Mouse (Mus musculus) brown adipose tissue, adult 24 weeks (tissue): ENCODE data around the gene Rabgef1. TPM values are rescaled to one million over a fixed set of nuclear protein-coding genes. Genes with fewer than 3 reads are reported as not detected.
A peak's percentile ranks its signal among the peaks of the same experiment; 100 is the strongest.

ENCODE experiments used
- H3K27ac ChIP-seq: fragments of 200-500 bp; replicated peaks from 2 replicates; pipeline ENCODE4 v1.5.1; 2012; ENCODE audit warnings: low read depth, mild to moderate bottlenecking, low read length
- H3K4me1 ChIP-seq: fragments of 200-500 bp; 2 replicates; pipeline ENCODE4 v1.6.1; 2012; ENCODE audit warnings: low read length, mixed read lengths; ENCODE audit not compliant: control insufficient read depth, insufficient read depth, insufficient read length
- H3K4me3 ChIP-seq: fragments of 200-500 bp; 2 replicates; pipeline ENCODE4 v1.5.1; 2012; ENCODE audit warnings: low read depth, mild to moderate bottlenecking, low read length, moderate library complexity; ENCODE audit not compliant: insufficient read depth
- polyA plus RNA-seq: library from polyadenylated mRNA; stranded (reverse); fragments of >200 nt; gene quantifications from 2 replicates; pipeline ENCODE4 v1.2.4, GENCODE M21; 2012; ENCODE audit not compliant: missing spikeins, insufficient read depth, insufficient read length

The Rabgef1 gene
- polyA plus RNA-seq, 1 experiment = 19.1 TPM

DNA sequence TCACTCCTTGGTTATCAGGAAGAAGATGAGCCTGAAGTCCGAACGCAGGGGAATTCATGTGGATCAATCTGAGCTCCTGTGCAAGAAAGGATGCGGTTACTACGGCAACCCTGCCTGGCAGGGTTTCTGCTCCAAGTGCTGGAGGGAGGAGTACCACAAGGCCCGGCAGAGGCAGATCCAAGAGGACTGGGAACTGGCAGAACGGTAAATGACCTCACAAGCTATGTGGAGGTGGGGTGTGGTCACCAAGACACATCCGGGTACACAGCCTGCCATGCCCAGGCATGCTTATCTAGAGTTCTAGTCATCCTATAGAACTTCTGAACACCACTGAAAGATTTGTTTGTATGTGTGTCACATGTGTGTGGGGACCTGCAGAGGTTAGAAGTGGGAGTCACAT, 15.8 kb downstream of the Rabgef1 start:
- H3K4me1 ChIP-seq = peaks cover 5% of the 10 kb centered on the region; the same call in 1 of the 2 replicates
- H3K27ac ChIP-seq = no peak overlapping the region
- H3K4me3 ChIP-seq = no peak overlapping the region

DNA sequence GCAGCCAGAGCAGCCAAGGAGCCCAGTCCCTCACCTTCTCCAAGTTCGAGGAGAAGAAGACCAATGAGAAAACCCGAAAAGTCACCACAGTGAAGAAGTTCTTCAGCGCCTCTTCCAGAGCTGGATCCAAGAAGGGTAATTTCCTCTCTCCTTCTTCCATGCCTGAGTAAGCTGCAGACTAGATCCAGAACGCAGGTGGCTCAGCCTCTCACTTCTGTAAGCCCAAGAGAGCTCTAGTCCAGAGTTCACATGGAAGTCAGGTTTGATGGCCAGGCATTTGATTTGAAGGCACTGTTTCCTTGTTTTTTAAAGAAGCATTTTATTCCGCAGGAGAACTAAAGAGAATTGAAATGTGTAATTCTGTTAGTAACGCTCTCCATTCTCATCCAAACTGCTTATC, 19.3 kb downstream of the Rabgef1 start:
- Histone ChIP-seq H3K27ac (no peak overlapping the region), H3K4me1 (no peaks in the 10 kb centered on the region), H3K4me3 (no peak overlapping the region)

DNA sequence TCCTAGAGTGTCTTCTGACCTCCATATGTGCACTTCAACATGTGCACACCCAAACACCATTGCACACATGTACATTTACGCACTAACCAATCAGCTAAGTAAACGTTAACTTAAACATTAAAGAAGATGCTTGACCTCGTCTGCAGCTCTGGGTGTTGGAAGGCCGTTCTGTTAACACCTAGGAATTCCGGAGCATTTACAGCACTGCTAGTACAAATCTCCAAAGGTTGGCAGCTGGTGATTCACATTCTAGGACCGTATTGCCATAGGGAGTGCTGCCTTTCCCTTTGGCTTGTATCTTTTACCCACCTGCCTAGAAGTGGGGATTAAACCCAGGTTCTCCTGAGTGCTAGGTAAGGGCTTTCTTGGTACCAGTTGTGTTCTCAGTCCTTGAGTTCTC, 20.3 kb downstream of the Rabgef1 start:
- Histone ChIP-seq H3K4me3 (no peak overlapping the region), H3K4me1 (no peaks in the 10 kb centered on the region), H3K27ac (no peak overlapping the region)

DNA sequence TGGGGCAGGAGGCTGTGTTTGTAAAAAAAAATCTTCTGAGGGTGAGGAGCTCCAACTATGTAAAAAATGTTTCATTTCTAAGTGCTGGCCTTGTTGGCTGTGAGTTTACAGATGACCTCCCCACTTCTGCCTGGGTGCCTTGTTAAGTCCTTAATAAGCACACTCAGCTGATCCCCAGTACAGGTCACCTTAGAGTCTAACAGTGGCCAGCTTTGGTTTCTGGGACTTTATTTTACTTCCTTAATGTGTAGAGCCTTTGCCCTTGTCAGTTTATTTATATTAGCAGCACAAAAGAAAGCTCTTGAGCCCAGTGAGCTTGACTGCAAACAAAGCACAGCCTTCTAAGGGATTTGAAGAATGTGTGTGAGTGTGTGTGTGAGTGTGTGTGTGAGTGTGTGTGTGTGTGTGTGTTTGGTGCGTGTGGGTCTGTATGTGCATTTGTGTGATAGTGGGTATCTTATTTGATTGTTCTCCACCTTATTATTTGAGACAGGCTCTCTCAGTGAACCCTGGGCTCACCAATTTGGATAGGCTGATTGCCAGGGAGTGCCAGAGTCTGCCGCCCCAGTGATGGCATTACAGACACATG, 20.9 kb downstream of the Rabgef1 start:
- H3K4me3 ChIP-seq = no peak overlapping the region
- no peak overlapping the region for H3K27ac ChIP-seq

DNA sequence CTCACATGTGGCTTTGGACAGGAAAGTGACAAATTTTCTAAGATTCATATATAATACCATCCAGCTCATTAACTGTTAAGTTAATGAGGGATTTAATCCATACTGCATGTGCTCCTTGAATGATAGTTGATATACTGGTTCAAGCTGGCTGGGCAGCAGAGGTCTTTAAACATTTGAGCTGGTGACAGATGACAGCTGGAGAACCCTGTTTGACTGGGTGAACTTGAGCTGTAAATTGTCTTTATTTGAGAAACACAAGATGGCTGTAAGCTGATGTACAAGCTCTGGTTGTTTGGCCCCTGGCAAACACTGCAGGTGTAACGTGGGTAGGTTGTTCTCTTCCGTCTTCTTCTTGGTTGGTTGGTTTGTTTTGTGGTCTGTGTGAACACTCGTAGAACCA, 22.2 kb downstream of the Rabgef1 start:
- no peaks in the 10 kb centered on the region for H3K4me1 ChIP-seq
- H3K27ac ChIP-seq = no peak overlapping the region
- H3K4me3 ChIP-seq = no peak overlapping the region

More for the DNA sequence above, 20.9 kb downstream of the Rabgef1 start:
- H3K4me1 ChIP-seq = no peaks in the 10 kb centered on the region

DNA sequence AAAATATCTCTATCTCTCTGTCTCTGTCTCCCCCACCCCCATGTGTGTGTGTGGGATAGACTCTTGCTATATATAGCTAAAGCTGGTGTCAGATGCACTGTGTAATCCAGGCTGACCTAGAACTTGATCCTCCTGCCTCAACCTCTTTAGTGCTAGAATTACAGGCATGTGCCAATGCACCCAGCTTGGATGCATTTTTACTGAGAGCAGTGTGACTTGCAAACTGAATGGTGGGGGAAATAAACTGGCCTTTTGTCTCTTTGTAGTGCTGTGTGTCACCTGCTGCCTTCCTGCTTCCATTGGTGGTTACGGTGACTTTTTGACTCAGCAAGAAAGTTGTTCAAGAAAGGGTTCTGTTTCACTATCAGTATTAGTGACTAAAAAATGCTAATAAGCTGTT, 24.7 kb downstream of the Rabgef1 start:
- no peaks in the 10 kb centered on the region for H3K4me1 ChIP-seq

DNA sequence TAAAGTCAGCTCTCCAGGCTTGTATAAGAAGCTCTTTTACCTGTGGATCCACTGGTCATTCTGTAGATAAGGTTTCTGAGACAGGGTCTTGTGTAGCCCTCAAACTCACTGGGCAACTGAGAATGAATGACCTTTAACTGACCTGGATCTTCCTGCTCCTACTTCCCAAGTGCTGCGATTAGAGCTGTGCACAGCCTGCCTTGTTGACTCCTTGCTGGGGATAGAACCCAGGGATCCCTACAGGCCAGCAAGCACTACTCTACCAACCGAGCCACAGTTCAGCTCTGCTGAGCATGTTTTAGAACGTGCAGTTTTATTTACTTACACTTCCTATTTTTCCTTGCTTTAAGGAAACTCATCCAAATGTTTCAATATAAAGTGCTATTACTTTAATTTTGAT, 25.9 kb downstream of the Rabgef1 start:
- no peak overlapping the region for H3K27ac ChIP-seq
- no peak overlapping the region for H3K4me3 ChIP-seq
- no peaks in the 10 kb centered on the region for H3K4me1 ChIP-seq

More for the DNA sequence above, 24.7 kb downstream of the Rabgef1 start:
- Histone ChIP-seq H3K4me3 (no peak overlapping the region), H3K27ac (no peak overlapping the region)

DNA sequence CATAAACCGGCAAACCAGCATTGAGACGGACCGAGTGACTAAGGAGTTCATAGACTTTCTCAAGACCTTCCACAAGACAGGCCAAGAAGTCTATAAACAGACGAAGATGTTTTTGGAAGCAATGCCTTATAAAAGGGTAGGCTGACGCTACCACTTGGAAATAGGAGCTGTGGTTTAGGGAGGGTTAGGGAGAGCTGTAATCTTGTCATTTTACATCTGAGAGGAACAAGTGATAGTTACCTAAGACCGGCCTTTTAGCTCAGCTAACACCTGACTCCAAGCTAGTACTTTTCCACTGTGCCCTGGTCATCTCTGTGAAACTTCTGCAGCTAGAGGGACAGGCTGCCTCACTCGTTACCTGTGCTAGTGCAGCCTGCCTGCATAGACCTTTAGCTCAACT, 26.4 kb downstream of the Rabgef1 start:
- Histone ChIP-seq H3K4me1 (no peaks in the 10 kb centered on the region), H3K27ac (no peak overlapping the region), H3K4me3 (no peak overlapping the region)

DNA sequence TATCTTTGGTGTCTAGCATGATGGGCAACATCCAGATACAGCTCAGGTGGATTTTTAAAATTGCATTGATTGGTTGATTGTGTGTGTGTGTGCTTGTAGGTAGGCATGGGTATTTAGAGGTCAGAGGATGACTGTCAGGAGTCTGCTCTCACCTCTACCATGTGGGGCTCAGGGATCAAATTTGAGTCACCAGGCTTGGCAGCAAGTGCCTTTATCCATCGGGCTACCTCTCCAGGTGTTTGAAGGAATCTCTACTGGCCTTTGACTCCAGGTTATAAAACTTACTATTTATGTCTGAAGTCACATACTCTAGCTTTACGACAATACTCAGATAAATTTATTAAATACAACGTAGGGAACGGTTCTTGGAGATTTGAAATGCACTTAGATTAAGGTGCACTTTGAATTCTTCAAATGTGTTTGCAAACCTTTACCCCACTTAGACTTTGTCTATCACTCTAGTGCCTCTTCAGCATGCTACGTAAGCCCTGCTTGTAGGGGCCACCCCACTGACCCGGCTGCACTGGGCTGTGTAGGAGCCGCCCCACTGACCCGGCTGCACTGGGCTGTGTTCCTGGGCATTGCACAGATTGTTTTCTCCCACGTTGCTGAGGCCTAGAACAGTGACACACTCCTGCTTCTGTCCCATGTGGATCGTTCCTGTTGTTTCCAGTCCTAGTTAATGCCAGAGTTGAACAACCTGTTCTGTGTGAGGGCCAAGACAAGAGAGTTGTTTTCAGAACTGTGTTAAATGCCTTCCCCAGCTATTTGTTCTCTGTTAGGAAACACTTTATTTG, 28.8 kb downstream of the Rabgef1 start:
- H3K4me3 ChIP-seq = no peak overlapping the region
- no peak overlapping the region for H3K27ac ChIP-seq
- H3K4me1 ChIP-seq = peaks cover 12% of the 10 kb centered on the region

DNA sequence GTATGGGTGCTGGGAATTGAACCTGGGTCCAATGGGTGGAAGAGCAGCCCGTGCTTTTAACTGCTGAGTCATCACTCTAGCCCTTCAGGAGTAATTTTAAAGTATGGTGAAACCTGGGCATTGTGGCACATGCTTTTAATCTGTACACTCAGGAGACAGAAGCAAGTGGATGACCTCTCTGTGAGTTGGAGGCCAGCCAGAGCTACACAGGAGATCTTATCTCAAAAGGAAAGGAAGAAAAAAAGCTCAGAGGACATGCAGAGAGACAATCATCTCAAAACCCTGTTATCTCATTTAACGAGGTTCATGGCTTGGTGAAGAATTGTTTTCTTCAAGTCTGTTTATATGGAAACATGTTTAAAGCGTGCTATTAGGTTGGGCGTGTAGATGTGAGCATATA, 32.4 kb downstream of the Rabgef1 start:
- Histone ChIP-seq H3K4me3 (no peak overlapping the region), H3K4me1 (peaks cover 12% of the 10 kb centered on the region), H3K27ac (peak overlapping the region; percentile 32)

DNA sequence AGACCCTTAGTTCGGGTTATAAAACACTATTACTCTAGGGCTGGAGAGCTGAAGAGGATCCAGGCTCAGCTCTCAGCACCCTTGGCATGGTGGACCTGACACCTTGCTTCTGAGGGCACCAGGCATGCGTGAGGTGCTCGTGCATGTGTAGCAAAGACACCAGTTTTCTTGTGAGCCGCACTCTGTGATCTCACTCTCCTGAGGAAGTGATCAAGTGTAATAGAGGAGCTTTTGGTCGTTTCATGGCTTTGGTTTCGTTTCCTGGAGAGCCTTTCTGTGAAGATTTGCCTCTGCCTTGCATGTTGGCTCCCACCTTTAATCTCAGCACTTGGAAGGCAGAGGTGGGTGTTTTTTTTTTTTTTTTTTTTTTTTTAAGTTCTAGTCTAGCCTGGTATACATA, 33.0 kb downstream of the Rabgef1 start:
- H3K4me3 ChIP-seq = no peak overlapping the region
- H3K4me1 ChIP-seq = peaks cover 12% of the 10 kb centered on the region
- peak overlapping the region; percentile 32 for H3K27ac ChIP-seq

DNA sequence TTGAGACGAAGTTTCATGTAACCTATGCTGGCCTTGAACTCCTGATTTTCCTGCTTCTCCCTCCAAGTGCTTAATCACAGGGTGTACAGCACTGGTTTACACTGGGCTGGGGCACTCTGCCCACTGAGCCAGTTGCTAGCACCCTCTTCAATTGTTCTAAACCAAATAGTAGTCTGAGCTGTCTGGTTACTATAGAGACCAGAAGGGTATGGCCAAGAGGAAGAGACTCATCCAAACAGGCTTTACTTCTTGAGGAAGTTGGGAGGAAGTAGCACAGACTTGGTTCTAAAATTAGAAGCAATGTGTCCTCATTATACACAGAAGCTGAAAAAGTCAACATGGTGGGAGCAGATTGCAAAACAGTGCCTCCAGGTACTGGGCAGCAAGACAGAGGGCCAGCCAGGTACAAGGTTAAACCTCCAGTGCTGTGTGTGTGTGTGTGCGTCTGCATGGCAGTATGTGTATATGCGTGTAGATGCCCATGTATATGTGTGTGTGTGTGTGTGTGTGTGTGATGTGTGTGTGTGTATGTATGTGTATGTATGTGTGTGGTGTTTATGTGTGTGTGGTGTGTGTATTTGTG, 33.9 kb downstream of the Rabgef1 start:
- Histone ChIP-seq H3K27ac (no peak overlapping the region), H3K4me3 (no peak overlapping the region), H3K4me1 (peaks cover 12% of the 10 kb centered on the region)

DNA sequence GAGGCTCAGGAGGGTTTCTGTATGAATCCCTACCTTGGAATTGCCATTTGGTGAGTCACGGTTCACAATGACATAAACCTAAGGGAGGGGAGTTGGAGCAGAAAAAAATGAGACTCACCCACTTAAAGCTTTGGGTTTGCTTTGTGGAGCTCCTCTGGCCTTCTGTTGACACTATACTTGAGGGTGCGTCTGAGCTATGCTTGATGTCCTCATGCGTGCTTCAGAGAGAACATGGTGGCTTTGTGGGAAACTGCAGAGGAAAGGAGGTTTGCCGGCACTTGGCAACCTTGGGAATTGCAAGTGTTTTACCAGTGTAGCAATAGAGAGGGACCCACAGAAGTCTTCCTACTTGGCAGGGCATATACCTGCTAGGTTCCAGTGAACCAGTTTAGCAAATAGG, 35.7 kb downstream of the Rabgef1 start:
- no peak overlapping the region for H3K27ac ChIP-seq
- H3K4me1 ChIP-seq = peaks cover 12% of the 10 kb centered on the region
- no peak overlapping the region for H3K4me3 ChIP-seq

DNA sequence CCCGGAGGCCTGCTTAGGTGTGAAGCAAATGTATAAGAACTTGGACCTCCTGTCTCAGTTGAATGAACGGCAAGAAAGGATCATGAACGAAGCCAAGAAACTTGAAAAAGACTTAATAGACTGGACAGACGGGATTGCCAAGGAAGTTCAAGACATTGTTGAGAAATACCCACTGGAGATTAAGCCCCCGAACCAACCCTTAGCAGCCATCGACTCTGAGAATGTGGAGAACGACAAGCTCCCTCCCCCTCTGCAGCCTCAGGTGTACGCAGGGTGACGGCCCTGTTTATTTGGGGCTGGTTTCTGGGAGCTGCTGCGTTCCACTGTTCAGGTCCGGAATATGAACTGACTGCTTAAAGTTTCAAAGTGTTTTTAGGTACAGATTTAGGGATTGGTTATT, 41.4 kb downstream of the Rabgef1 start:
- H3K27ac ChIP-seq = no peak overlapping the region
- no peaks in the 10 kb centered on the region for H3K4me1 ChIP-seq

DNA sequence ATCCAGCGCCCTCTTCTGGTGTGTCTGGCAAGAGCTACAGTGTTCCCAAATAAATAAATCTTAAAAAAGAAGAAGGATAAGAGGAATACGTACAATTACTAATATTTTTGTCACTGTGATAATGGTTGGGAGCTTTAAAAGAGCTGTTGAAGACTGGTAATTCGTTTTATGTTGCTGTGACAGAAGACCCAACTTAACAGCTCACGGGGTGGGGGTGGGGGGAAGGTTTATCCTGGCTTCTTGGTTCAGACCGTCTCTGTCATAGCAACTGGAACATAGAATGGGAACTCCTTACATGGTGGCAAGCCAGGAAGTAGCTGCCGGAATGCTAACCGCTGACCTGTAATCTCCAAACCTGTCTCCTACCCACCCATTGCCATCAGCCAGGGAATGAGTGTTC, 45.2 kb downstream of the Rabgef1 start, which contains the start of gene Tmem248:
TSS of gene Tmem248 (plus strand) at position 301 of the 400 bp plus-strand sequence.
- no peaks in the 10 kb centered on the region for H3K4me1 ChIP-seq
- H3K4me3 ChIP-seq = no peak within 1 kb of the TSS
- H3K27ac ChIP-seq = no peak within 1 kb of the TSS

More for the DNA sequence above, 41.4 kb downstream of the Rabgef1 start:
- no peak overlapping the region for H3K4me3 ChIP-seq

DNA sequence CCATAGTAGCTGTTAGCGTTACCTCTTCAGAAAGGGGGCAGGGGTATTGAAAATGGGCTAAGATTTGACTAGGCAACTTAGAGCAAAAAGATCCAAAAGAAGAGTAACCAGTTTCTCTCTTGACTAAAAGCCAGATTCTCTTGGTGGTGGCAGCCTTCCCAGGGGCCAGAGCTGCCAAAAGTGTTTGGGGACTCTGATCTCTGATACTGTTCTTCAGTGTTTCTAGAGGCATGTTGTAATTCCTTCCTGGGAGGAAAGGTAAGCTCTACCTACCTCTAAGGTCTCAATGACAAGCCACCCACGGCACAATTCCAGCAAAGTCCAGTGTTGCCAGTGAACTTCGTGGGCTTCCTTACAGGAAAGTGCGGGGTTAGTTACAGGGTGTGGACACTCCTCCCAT, 45.8 kb downstream of the Rabgef1 start:
- Histone ChIP-seq H3K4me1 (no peaks in the 10 kb centered on the region), H3K4me3 (no peak overlapping the region), H3K27ac (no peak overlapping the region)
